Mouse (Mus musculus) splenic B cell, adult 2 months (primary cell): Measurements from ENCODE around the gene Olfr1302.

Experiments
- DNase-seq: peaks from one replicate; pipeline ENCODE4 v3.0.0-alpha.2; 2011; ENCODE audit warnings: low read depth, low spot score
- H3K27me3 ChIP-seq: 2 replicates; pipeline ENCODE4 v1.6.1; 2012; ENCODE audit warnings: mild to moderate bottlenecking, low read length, moderate library complexity, mixed read lengths; ENCODE audit not compliant: control insufficient read depth, poor library complexity, insufficient read depth, severe bottlenecking
- H3K36me3 ChIP-seq: 2 replicates; pipeline ENCODE4 v1.6.1; 2012; ENCODE audit warnings: mild to moderate bottlenecking, low read length, moderate library complexity, mixed read lengths; ENCODE audit not compliant: control insufficient read depth, poor library complexity, insufficient read depth, severe bottlenecking

The Olfr1302 gene

GRCm38 (mm10) chr2:111777129-111777528, at the start of gene Olfr1302:
Gene Olfr1302 (plus strand): TSS chr2:111777429.
- DNase-seq = no peak
- Histone ChIP-seq H3K27me3 (no peaks in the 10 kb centered on the region), H3K36me3 (no peaks in the 10 kb centered on the region)

- Histone ChIP-seq H3K36me3 (no peaks in the 10 kb centered on the region), H3K27me3 (no peaks in the 10 kb centered on the region)
- DNase-seq = no peak
These were observed 26.5 kb upstream of the Olfr1302 start, which contains the start of gene Olfr1301 for GRCm38 (mm10) chr2:111750706-111751105. Gene Olfr1301 (plus strand): TSS chr2:111751006.

GRCm38 (mm10) chr2:111812936-111813335, 35.7 kb downstream of the Olfr1302 start:
- no peak for DNase-seq

GRCm38 (mm10) chr2:111820240-111820639, 43.0 kb downstream of the Olfr1302 start, which contains the start of gene Olfr1303:
Gene Olfr1303 (minus strand): TSS chr2:111820340.
- H3K27me3 ChIP-seq = no peaks in the 10 kb centered on the region
- no peak for DNase-seq

More at GRCm38 (mm10) chr2:111812936-111813335, 35.7 kb downstream of the Olfr1302 start:
- no peaks in the 10 kb centered on the region for H3K36me3 ChIP-seq
- no peaks in the 10 kb centered on the region for H3K27me3 ChIP-seq

More at GRCm38 (mm10) chr2:111820240-111820639, 43.0 kb downstream of the Olfr1302 start, which contains the start of gene Olfr1303:
- H3K36me3 ChIP-seq = no peaks in the 10 kb centered on the region
